Mouse (Mus musculus) adrenal gland, adult (tissue): ENCODE measurements around the gene Calb2.

ENCODE experiments used
- DNase-seq, 2 experiments: peaks; one replicate each; pipeline ENCODE4 v3.0.0; 2022 to 2023; ENCODE audit warnings: low spot score in 1 of 2; ENCODE audit not compliant: inconsistent age in 2 of 2

Gene Calb2

DNA sequence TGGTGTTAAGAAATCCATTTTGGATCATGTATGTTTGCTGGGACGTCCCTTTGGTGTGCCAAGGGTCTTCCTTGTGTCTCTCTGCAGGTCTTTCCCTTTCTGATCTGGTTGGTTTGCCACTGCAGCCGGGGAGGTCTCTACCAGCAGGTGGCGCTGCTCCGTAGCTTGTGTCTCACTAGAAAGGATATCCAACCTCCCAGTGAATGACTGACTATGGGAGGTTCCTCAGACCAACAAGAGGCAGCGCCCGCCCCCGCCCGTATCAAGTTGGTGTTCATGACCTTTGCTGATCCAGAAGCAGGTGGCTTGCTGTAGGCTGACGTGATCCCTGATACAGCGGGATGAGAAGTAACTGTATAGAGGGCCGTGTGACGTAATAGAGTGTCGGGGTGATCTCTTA lies 37.5 kb downstream of the Calb2 start:
- peak; percentile 50 to 88 for DNase-seq

DNA sequence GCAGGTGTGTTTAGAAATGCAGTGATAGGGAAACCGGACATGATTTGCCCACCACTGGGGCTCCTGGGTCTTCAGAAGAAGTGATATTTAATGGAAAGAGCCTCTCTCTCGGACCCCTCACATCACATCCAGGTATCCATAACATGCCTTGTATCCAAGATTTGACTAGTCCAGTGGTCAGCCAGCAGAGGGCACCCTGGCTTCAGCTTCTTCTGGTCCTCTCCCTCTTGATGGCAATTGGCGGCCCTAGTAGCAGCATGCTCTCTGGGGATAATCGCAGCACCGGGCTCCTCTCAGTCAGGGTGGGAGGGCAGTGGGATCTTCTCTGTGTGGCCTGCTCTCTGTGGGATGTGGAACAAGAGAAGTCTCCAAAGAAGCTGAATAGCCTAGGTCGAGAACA lies 48.3 kb downstream of the Calb2 start:
- DNase-seq = peak; percentile 10 to 49

DNA sequence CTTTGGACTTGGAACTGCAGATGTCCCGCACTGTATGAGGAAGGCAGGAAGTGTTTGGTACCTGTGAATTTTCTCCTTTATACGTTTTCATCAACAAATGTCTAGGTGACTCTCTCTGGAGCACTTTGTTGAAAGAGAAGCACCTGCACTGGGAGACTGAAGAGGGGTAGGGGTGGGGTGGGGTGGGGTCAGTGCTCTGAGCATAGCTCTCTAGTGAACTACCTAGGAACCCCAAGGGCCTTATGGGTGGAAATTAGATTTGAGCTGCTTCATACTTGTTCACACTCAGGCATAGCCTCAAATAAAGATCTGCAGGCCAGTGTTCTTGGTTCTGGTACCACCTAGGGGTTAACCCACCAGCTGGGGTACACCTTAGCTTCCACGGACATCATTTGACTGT lies 65.4 kb downstream of the Calb2 start, which contains the start of gene Gm17720:
TSS of gene Gm17720 (minus strand) at position 101 of the 400 bp plus-strand sequence.
- no peak for DNase-seq

DNA sequence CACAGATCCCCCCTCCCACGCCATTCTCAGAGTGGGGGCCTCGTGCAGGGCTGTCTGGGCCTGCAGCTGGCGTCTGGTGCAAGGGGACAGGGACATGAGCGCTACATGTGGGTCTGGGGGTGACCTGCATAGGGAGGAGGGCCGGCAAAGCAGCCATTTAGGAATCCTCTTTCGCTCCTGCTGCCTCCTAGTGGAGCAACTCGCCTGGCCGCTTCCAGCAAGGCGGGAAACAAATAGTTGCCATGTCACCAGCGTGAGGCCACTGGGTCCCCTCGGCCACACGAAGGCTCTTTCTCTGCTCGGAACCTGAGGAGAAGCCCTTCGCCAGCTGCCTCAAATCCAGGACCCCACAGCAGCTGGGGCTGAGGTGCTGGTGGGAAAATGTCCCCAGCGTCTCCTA lies 66.3 kb downstream of the Calb2 start:
- no peak for DNase-seq

DNA sequence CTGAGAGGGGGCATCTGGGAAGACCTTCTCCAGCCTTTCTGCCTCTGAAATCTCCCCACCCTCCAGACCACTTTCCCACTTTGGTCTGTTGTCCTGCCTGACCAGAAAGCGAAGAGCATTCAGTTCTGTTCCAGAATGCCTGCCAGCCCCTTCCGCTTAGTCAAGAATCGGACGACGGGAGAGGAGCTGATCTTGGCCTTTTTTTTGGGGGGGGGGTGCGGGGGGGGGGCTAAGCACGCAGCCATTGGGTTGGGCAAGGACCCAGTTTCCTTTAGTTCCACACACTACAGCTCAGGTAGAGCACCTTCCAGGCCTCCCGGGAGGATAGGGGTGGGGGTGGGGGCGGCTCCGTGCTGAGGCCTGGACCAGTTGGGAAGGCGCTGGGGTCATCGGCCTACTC lies 67.1 kb downstream of the Calb2 start, which contains the start of gene Gm21964:
TSS of gene Gm21964 (plus strand) at position 301 of the 400 bp plus-strand sequence.
- no peak for DNase-seq

DNA sequence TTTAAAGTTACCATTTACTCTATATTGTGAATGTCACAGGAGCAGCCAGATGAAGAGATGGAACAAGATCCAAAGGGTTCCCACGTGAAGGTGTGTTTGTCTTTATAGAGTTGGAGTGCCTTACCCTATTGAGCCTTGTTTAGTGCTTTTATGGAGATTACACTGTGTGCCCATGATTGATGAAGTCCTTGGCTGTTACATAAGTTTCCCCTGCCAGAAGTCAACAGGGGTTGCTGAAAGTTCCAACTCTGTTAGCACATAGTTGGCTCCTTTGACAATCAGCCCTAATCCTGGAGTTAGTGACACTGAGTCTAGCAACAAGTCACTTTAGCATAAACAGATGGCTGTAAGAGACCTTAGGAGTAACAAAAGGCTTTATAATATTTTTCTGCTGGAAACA lies 76.1 kb downstream of the Calb2 start:
- peak in 1 of 2 experiments; percentile 46 for DNase-seq
